Mouse (Mus musculus) Patski (cell line): ENCODE data around the gene Neurl1a. TPM values are rescaled to one million over a fixed set of nuclear protein-coding genes. Genes with fewer than 3 reads are reported as not detected.

Experiments
- ATAC-seq: fragments of 100-300 bp; one replicate; pipeline ENCODE4 v1.8.0; 2021
- CTCF ChIA-PET: fragments of 350-600 bp; sonication (Branson Sonifier 250); formaldehyde crosslinking; loops from one replicate; lab custom pipeline; 2022; ENCODE audit warnings: inconsistent platforms; lab: Charles Lee
- POLR2A ChIA-PET: fragments of 350-600 bp; sonication (Branson Sonifier 250); formaldehyde crosslinking; loops from one replicate; lab custom pipeline; 2022; ENCODE audit warnings: antibody characterized with exemption, inconsistent platforms; lab: Charles Lee
- DNase-seq: peaks from one replicate; pipeline ENCODE4 v3.0.0-alpha.2; 2011; ENCODE audit warnings: low read depth, low spot score
- H3K27me3 ChIP-seq: fragments of 371-371 bp; one replicate; pipeline ENCODE4 v1.5.1; 2021
- CTCF ChIP-seq: fragments of 100-300 bp; IDR thresholded peaks from one replicate; pipeline ENCODE4 v1.5.1; 2021
- in situ Hi-C: fragments of 300-500 bp; cut with MboI; formaldehyde crosslinking; loops from 3 replicates; pipeline ENCODE4 v1.11.1; 2018; ENCODE audit warnings: low pct_unique_long_range_greater_than_20kb, mixed read lengths
- polyA plus RNA-seq: library from polyadenylated mRNA; unstranded; gene quantifications from one replicate; pipeline ENCODE4 v1.2.3, GENCODE M21; 2021

The Neurl1a gene
- polyA plus RNA-seq, 1 experiment from 2014 or later = 0.28 TPM

DNA sequence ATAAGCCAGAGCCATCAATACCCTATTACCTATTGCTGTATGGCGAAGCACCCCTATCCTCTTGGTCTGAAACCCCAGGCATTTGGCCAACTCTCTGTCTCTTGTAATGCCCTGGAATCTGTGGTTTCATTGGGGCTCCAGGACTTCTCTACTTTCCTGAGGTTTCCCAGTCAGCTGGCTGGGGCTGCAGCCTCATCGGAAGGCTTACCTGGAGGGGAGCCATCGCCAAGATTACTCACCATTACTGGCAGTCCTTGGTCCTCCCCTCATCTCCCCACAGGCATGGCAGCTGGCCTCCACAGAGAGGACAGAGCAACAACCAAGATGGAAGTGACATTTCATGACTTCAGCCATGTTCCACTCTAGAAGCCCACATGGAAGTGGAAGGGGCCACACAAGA, 54.5 kb downstream of the Neurl1a start:
- CTCF ChIA-PET = interaction anchor here (1.2 kb wide), 1 partner anchor 12 kb away, joined by 3 read pairs; no protein-coding TSS in a partner anchor
- no peak for DNase-seq
- no peak for TF ChIP-seq CTCF
- no peaks in the 10 kb centered on the region for H3K27me3 ChIP-seq
- ATAC-seq = no peak
- POLR2A ChIA-PET = no interaction called here
- in situ Hi-C loops = no loop called here

- in situ Hi-C loops = no loop called here
- TF ChIP-seq CTCF = no peak
- no peaks in the 10 kb centered on the region for H3K27me3 ChIP-seq
- no peak for ATAC-seq
- CTCF ChIA-PET = interaction anchor here (1.2 kb wide), 1 partner anchor 16 kb away, joined by 4 read pairs; no protein-coding TSS in a partner anchor
- DNase-seq = no peak
- POLR2A ChIA-PET = no interaction called here
These were observed 61.5 kb downstream of the Neurl1a start for GRCm38 (mm10) chr19:47240076-47240475.

DNA sequence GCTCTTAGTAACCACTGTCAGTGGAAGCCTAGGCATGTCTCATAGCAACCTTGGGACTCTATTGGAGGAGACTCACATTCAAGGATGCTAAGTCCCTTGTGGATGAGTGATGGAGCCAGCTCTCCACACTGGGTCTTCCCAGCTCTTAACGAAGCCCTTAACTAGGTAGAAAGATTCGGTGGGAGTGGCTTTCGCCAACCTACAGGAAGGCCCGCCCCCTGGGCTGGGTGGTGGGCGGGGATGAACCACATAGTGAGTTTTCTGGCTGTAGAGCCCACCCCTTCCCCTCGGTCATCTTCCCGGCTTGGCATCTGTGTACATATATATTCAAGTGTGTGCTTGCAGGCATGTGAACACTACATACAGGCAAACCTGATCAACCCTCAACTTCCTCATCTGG, 62.3 kb downstream of the Neurl1a start:
- ATAC-seq = no peak
- H3K27me3 ChIP-seq = no peaks in the 10 kb centered on the region
- in situ Hi-C loops = no loop called here
- TF ChIP-seq CTCF = no peak
- no peak for DNase-seq
- POLR2A ChIA-PET = no interaction called here
- CTCF ChIA-PET = interaction anchor here (1.2 kb wide), 1 partner anchor 15 kb away, joined by 4 read pairs; no protein-coding TSS in a partner anchor

- TF ChIP-seq CTCF = no peak
- DNase-seq (no peak), ATAC-seq (no peak)
- in situ Hi-C loops = no loop called here
- ChIA-PET CTCF (no interaction called here), POLR2A (no interaction called here)
- H3K27me3 ChIP-seq = no peaks in the 10 kb centered on the region
These were observed 63.6 kb downstream of the Neurl1a start for GRCm38 (mm10) chr19:47242227-47242626.

GRCm38 (mm10) chr19:47245512-47245911, 66.9 kb downstream of the Neurl1a start:
- no peak for TF ChIP-seq CTCF
- in situ Hi-C loops = no loop called here
- DNase-seq = no peak
- ChIA-PET CTCF (interaction anchor here (0.8 to 2.0 kb wide), 5 partner anchors 12 to 19 kb away, joined by 3 to 5 read pairs (median 3); no protein-coding TSS in a partner anchor), POLR2A (interaction anchor here (1.1 kb wide), 1 partner anchor 91 kb away, joined by 3 read pairs; no protein-coding TSS in a partner anchor)
- ATAC-seq = no peak
- H3K27me3 ChIP-seq = no peaks in the 10 kb centered on the region

- in situ Hi-C loops = no loop called here
These were observed 69.2 kb downstream of the Neurl1a start for GRCm38 (mm10) chr19:47247791-47248190.

DNA sequence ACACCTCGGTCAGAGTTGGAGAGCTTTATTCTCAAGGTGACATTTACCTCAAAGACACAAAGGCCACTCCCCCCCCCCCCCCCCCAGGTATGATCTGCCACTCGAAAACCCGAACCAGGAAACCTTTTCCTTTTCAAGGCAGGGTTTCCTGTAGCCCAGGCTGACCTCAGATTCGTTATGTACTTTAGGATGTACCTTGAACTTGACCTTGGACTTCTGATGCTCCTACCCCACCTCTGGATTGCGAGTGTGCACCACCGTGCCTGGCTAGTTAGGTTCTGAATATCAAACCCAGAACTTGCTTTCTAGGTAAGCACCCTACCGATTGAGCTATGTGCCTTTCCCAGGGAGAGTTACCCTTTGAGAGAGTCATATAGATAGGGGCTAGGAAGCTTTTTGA, 69.7 kb downstream of the Neurl1a start:
- DNase-seq (no peak), ATAC-seq (no peak)
- TF ChIP-seq CTCF = no peak
- H3K27me3 ChIP-seq = no peaks in the 10 kb centered on the region
- in situ Hi-C loops = no loop called here
- CTCF ChIA-PET = interaction anchor here (1.7 to 2.2 kb wide), 2 partner anchors 79 to 80 kb away, joined by 4 to 5 read pairs; no protein-coding TSS in a partner anchor
- POLR2A ChIA-PET = no interaction called here

More at GRCm38 (mm10) chr19:47247791-47248190, 69.2 kb downstream of the Neurl1a start:
- H3K27me3 ChIP-seq = no peaks in the 10 kb centered on the region
- ATAC-seq (no peak), DNase-seq (no peak)
- CTCF ChIA-PET = interaction anchor here (1.7 to 2.2 kb wide), 2 partner anchors 79 kb away, joined by 4 to 5 read pairs; no protein-coding TSS in a partner anchor
- TF ChIP-seq CTCF = no peak
- POLR2A ChIA-PET = no interaction called here

DNA sequence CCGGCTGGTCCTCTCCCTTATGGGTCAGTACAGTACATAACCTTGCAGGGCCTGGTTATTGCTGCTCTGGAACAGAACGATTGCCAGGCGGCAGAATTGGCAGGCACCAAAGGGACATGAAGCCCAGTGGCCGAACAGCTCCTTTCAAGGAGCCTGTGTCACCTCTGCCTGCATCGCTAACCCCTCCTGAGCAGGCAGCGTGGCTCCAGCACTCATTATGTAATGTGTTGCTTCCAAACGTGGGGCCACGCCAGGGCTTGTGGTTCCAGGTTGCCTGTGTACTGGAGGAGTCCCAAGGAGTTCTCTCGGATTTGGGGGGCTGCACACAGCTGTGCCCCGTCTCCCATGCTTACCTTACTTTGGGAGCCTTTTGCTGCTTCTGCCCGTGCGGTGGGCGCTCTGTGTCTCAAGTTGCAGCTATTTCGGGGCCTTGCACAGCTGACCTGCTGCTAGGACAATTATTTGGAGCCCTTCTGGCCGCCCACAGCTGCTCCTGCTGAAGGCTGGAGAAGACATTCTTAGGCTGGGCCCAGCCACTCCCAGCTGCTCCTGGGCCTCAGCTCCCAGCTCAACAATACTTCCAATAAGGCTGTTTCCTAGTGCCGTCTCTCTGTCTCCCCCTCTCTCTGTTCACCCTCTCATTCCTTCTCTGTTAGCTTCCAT, 70.4 kb downstream of the Neurl1a start:
- CTCF ChIA-PET = interaction anchor here (1.7 to 2.2 kb wide), 2 partner anchors 78 to 81 kb away, joined by 4 to 5 read pairs; no protein-coding TSS in a partner anchor
- no peak for TF ChIP-seq CTCF
- in situ Hi-C loops = no loop called here
- ATAC-seq (no peak), DNase-seq (no peak)
- POLR2A ChIA-PET = no interaction called here
- peaks cover 2% of the 10 kb centered on the region for H3K27me3 ChIP-seq

GRCm38 (mm10) chr19:47250931-47251330, 72.3 kb downstream of the Neurl1a start:
- in situ Hi-C loops = no loop called here
- CTCF ChIA-PET = no interaction called here
- POLR2A ChIA-PET = no interaction called here
- no peak for DNase-seq
- H3K27me3 ChIP-seq = peaks cover 2% of the 10 kb centered on the region
- TF ChIP-seq CTCF = no peak
- ATAC-seq = no peak

DNA sequence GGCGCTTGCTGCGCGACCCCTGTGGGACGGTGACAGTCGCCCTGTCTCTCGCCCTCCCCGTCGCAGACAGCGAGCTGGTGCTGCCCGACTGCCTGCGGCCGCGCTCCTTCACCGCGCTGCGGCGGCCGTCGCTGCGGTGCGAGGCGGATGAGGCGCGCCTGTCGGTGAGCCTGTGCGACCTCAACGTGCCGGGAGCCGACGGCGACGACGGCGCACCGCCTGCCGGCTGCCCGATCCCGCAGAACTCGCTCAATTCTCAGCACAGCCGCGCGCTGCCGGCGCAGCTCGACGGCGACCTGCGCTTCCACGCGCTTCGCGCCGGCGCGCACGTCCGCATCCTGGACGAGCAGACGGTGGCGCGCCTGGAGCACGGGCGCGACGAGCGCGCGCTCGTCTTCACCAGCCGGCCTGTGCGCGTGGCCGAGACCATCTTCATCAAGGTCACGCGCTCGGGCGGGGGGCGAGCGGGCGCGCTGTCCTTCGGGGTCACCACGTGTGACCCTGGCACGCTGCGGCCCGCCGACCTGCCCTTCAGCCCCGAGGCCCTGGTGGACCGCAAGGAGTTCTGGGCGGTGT, 74.5 kb downstream of the Neurl1a start:
- ATAC-seq = no peak
- peaks cover 2% of the 10 kb centered on the region for H3K27me3 ChIP-seq
- CTCF ChIA-PET = no interaction called here
- DNase-seq = no peak
- no peak for TF ChIP-seq CTCF
- in situ Hi-C loops = no loop called here
- POLR2A ChIA-PET = no interaction called here

DNA sequence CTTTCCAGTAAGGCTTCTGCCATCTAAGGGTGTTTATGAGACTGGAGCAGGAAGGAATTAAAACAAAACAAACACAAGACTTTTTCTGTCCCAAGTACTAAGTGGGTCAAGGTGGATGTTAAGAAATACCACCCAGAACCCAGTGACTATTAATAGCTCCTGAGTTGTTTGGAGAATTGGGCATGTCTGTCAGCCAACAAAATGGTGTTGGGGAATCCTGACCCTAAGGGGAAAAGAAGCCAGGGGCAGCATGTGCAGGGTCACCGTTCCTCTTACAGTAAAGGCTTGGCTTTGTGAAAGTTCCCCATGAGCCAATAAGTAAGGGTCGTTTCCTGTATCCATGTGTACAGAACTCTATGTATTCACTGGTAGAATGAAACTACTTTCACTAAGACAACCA, 76.4 kb downstream of the Neurl1a start:
- CTCF ChIA-PET = interaction anchor here (1.0 to 1.9 kb wide), 4 partner anchors 9 to 84 kb away, joined by 3 to 4 read pairs (median 3); no protein-coding TSS in a partner anchor
- ATAC-seq (no peak), DNase-seq (no peak)
- in situ Hi-C loops = loop anchor here (5.0 kb wide), 1 partner anchor 78 kb away; the partner anchor contains the start of gene Neurl1a
- TF ChIP-seq CTCF = no peak
- POLR2A ChIA-PET = no interaction called here
- H3K27me3 ChIP-seq = peaks cover 2% of the 10 kb centered on the region
